Mouse (Mus musculus): ENCODE results near the gene Mavs. TPM values are rescaled to one million over a fixed set of nuclear protein-coding genes. Genes with fewer than 3 reads are reported as not detected.

Mavs gene
- 16.3 and 18.1 TPM in 2 replicates for polyA plus RNA-seq (2016; fragmentation: Nextera tagmentation; extraction: Ambion mirVana)

DNA sequence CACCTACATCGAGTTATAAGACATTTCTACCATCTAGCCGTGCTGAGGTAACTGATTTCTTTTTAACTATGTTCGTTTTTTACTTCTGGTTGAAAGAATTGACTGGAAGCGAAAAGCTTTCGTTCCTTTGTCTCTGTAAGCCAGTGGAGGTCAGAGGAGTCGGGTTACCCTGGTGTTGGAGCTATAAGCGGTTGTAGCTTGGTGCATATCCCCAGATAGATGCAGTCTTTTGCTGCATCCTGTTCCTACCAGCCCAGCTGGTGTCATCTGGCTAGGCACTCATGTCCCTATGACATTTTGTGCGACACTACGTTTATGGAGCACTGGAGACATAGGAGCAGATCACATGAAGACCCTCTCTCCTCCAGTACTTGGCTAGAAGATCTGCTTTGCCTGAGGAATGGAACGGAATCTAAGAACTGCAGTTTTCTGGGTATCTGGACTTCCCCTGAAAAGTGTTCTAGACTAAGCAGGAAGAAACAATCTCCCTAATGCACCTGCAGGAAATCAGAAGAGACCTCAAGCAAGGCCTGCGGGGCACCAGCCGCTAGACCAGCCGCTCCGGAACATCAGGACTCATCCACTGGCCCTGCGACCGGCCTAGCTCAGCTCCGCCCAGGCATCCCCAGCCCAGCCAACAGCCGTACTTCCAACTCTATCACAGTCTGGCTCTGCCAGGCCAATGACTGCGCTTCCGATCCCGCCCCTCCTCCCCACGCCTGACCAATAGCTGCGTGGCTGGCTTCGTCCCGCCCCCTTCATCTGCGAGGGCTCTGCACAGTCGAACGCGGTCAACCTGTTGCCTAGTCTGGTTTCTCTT is at the start of gene Mavs:
TSS of gene Mavs (plus strand) at position 757 of the 820 bp plus-strand sequence.
- peak; percentile 100 for ATAC-seq (ENCODE audit: insufficient number of reproducible peaks, insufficient read depth, low FRiP score, low TSS enrichment)
- peak within 1 kb of the TSS; percentile 77 for H3K9ac ChIP-seq

DNA sequence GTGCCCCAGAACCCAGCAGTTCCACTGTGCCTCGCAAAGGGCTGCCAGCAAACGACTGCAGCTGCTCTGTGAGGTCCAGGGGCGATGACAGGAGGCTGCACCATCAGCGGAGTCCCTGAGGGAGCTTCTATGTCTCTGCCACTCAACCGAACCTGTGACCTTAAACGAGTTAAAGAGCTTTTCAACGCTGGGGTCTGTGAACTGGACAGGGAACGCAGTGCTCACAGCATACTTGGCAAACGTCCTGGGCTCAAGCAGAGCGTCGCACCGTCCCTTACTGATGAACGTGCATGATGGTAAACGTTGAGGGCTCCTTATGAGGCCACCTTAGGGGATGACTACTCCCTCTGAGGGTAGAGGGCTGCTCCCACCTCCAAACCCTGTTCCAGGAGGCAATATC is 47.5 kb upstream of the Mavs start:
- peak overlapping the region; percentile 71 for H3K9ac ChIP-seq
- peak overlapping the region; percentile 12; the same call in 1 of the 2 replicates for H3K27ac ChIP-seq
- peaks cover 35% of the 10 kb centered on the region for H3K4me1 ChIP-seq
- peaks cover 6% of the 10 kb centered on the region; the same call in 1 of the 2 replicates for H3K36me3 ChIP-seq
- ATAC-seq (ENCODE audit: insufficient number of reproducible peaks, insufficient read depth, low FRiP score, low TSS enrichment): peak; percentile 37; the same call in 1 of the 2 replicates
- 2% methylated on average over 14 of the region's 14 CpGs for WGBS
- H3K4me3 ChIP-seq: peak overlapping the region; percentile 63
- H3K9me3 ChIP-seq: no peaks in the 10 kb centered on the region
- H3K27me3 ChIP-seq: 0 out of 2 replicates have a peak, but pooled peaks cover 4% of the 10 kb centered on the region
- H3K4me2 ChIP-seq (replicated peaks): peak overlapping the region; percentile 83

More for the DNA sequence above, at the start of gene Mavs:
- H3K4me2 ChIP-seq (replicated peaks): peak within 1 kb of the TSS; percentile 72
- H3K27me3 ChIP-seq: no peaks in the 10 kb centered on the region
- H3K4me1 ChIP-seq: peaks cover 23% of the 10 kb centered on the region
- peak within 1 kb of the TSS; percentile 57 for H3K4me3 ChIP-seq
- H3K9me3 ChIP-seq: no peaks in the 10 kb centered on the region
- WGBS: 10% methylated on average over 29 of the region's 29 CpGs
- H3K27ac ChIP-seq: peak within 1 kb of the TSS; percentile 66
- no peaks in the 10 kb centered on the region for H3K36me3 ChIP-seq

DNA sequence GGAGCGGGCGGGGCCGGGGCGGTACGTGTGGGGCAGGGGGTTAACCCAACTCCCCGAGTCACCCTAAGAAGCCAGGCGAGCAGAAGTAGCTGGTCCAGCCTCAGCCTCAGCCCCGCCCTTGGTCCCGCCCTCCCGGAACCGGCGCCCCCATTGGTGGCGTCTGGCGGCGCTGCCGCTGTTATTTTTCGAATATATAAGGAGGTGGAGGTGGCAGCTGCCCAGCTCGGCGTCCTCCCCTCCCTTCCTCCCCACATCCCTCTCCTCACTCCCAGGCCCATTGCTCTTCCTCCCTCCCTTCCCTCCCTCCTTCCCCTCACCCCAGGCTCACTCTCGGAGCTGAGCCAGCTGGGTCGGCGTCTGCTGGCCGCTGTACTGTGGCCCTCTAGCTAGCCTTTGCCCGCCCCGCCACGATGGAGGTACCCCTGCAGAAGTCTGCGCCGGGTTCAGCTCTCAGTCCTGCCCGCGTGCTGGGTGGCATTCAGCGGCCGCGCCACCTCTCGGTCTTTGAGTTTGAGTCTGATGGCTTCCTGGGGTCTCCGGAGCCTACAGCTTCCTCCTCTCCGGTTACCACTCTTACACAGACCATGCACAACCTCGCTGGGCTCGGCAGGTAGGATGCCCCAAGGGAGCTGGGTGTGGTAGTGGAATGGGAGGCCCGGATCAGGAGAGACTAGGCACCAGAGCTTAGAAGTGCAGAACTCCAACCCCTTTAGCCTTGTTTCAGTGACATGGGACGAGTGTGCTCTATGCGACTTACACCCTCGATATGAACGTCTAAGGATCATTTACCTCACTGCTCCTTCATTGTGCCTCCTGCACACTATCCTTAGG is 46.9 kb upstream of the Mavs start, which contains the start of the genes Cdc25b and Spef1:
TSS of gene Cdc25b (plus strand) at position 179 of the 831 bp plus-strand sequence.
TSS of gene Spef1 (minus strand) at position 512 of the 831 bp plus-strand sequence.
- Histone ChIP-seq H3K4me3 (peak within 1 kb of the TSS; percentile 63), H3K27me3 (0 out of 2 replicates have a peak, but pooled peaks cover 4% of the 10 kb centered on the region), H3K9ac (peak within 1 kb of the TSS; percentile 71), H3K4me1 (peaks cover 35% of the 10 kb centered on the region), H3K9me3 (no peaks in the 10 kb centered on the region), H3K27ac (peak within 1 kb of the TSS; percentile 77), H3K4me2 (replicated peaks) (peak within 1 kb of the TSS; percentile 83), H3K36me3 (peaks cover 12% of the 10 kb centered on the region; the same call in 1 of the 2 replicates)
- WGBS: under 1% methylated on average over 34 of the region's 43 CpGs
- peak; percentile 85 for ATAC-seq (ENCODE audit: insufficient number of reproducible peaks, insufficient read depth, low FRiP score, low TSS enrichment)

DNA sequence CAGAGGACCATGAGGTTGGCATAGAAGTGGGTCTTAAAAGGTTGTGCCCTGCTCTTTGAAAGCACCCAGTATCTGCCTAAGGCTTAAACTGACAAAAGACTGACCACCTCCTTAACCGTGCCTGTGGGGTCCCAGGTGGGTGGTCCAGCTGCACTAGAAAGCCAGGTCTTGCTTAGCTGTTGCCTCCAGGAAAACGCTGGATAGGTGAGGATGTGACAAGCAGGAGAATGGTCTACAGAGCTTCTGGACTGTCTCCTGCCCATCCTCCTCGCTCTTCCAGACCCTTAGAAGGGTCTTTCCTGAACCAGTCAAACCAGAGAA is 46.3 kb upstream of the Mavs start:
- WGBS: 20% methylated on average over 3 of the region's 3 CpGs
- Histone ChIP-seq H3K27me3 (0 out of 2 replicates have a peak, but pooled peaks cover 4% of the 10 kb centered on the region), H3K4me3 (peak overlapping the region; percentile 63), H3K4me1 (peaks cover 35% of the 10 kb centered on the region), H3K27ac (no peak overlapping the region), H3K9ac (peak overlapping the region; percentile 71; the same call in 1 of the 2 replicates), H3K9me3 (no peaks in the 10 kb centered on the region), H3K4me2 (replicated peaks) (peak overlapping the region; percentile 83), H3K36me3 (peaks cover 15% of the 10 kb centered on the region)
- ATAC-seq (ENCODE audit: insufficient number of reproducible peaks, insufficient read depth, low FRiP score, low TSS enrichment): no peak

DNA sequence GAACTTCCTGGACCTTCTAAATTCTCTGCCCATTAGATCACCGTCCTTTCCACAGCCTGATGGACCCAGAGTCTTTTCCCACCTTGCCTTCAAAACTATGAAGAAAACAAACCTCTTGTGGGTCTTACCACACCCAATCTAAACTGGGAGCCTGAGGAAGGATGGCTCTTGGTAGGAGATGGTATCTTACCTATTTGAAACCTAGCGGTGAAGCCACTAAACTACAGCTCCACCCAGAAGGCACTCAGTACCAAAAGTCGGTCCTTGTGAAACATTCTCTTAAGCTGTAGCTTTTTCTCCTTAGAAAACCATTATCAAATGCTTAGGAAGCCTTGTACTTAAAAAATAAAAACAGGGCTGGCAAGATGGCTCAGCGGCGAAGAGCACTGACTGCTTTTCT is 45.6 kb upstream of the Mavs start:
- ATAC-seq (ENCODE audit: insufficient number of reproducible peaks, insufficient read depth, low FRiP score, low TSS enrichment): no peak
- Histone ChIP-seq H3K36me3 (peaks cover 23% of the 10 kb centered on the region), H3K4me2 (replicated peaks) (peak overlapping the region; percentile 83), H3K9ac (no peak overlapping the region), H3K27ac (no peak overlapping the region), H3K4me3 (no peak overlapping the region), H3K27me3 (0 out of 2 replicates have a peak, but pooled peaks cover 4% of the 10 kb centered on the region), H3K9me3 (no peaks in the 10 kb centered on the region), H3K4me1 (peaks cover 35% of the 10 kb centered on the region)
- 94% methylated on average over 5 of the region's 5 CpGs for WGBS

DNA sequence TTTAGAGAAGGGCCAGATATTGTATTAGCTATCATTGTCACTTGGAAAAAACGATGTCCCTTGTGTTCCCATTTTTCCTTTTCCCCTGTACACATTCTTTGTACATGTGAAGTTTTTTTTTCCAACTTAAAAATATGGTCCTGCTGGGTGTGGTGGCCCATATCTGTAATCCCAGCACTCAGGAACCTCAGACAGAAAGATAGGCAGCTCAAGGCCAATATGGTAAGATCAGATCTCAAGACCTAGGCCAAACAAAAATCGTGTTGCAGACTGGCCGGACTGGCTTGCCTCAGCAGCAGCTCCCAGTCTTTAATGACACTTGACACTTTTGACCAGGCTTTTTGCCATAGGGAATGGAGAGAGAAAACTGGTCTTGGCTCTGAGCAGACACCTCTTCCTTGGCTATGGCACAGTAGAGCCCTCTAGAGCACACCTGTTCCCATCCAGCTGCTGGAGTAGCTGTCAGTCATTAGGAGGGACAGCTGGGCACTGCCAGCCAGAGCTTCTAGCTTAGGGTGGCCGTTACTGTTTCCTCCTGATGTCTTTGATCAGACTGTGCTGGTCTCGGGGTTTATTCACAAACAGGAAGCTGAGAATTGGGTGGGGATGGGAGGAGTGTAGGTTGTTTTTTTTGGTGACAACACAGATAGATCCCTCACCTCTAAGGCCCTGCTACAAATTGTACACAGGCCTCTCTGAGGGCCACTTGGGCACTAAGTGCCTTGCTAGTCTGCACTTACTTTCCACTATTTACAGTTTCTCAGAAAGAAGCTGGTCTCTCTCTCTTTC is 44.1 kb upstream of the Mavs start:
- ATAC-seq (ENCODE audit: insufficient number of reproducible peaks, insufficient read depth, low FRiP score, low TSS enrichment): no peak
- peaks cover 35% of the 10 kb centered on the region for H3K4me1 ChIP-seq
- H3K36me3 ChIP-seq: peaks cover 37% of the 10 kb centered on the region
- H3K27me3 ChIP-seq: 0 out of 2 replicates have a peak, but pooled peaks cover 4% of the 10 kb centered on the region
- whole genome bisulfite sequencing: 46% methylated on average over 5 of the region's 5 CpGs
- H3K27ac ChIP-seq: peak overlapping the region; percentile 69
- peak overlapping the region; percentile 3; the same call in 1 of the 2 replicates for H3K4me2 ChIP-seq (replicated peaks)
- no peaks in the 10 kb centered on the region for H3K9me3 ChIP-seq
- no peak overlapping the region for H3K9ac ChIP-seq
- H3K4me3 ChIP-seq: no peak overlapping the region

DNA sequence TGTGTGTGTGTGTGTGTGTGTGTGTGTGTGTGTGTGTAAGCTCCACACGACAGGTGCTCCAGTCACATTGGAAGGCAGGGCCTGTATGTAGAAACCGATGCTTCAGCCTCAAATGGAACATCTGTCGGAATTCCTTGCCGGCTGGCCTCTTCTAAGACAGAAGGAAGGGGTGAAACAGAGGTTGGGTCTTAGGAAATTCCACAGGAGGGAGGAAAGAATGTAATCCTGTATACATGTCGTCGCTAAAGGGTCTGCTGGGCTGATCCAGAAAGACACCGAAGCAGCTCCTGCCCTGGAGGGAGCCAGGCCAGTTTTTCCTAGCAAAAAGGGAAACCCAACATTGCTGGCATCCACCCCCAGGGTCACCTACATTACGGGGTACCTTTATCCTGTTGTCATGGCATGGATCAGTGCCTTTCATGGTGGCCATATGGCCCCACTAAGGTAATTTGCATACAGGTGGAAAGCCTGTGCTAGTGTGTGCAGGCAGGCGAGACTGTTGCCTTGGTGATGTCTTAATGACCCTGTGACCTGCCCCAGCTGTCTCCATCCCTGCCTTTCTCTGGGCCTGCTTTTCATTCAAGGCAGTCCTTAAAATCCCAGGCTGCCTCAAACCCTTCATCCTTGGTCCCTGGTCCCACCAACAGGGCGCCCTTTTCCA is 43.4 kb upstream of the Mavs start:
- WGBS: 27% methylated on average over 10 of the region's 10 CpGs
- H3K27ac ChIP-seq: peak overlapping the region; percentile 69
- H3K36me3 ChIP-seq: peaks cover 44% of the 10 kb centered on the region
- peaks cover 35% of the 10 kb centered on the region for H3K4me1 ChIP-seq
- no peak overlapping the region for H3K4me3 ChIP-seq
- no peaks in the 10 kb centered on the region for H3K9me3 ChIP-seq
- ATAC-seq (ENCODE audit: insufficient number of reproducible peaks, insufficient read depth, low FRiP score, low TSS enrichment): peak; percentile 30; the same call in 1 of the 2 replicates
- H3K4me2 ChIP-seq (replicated peaks): no peak overlapping the region; the same call in 1 of the 2 replicates
- 0 out of 2 replicates have a peak, but pooled peaks cover 4% of the 10 kb centered on the region for H3K27me3 ChIP-seq
- H3K9ac ChIP-seq: no peak overlapping the region

DNA sequence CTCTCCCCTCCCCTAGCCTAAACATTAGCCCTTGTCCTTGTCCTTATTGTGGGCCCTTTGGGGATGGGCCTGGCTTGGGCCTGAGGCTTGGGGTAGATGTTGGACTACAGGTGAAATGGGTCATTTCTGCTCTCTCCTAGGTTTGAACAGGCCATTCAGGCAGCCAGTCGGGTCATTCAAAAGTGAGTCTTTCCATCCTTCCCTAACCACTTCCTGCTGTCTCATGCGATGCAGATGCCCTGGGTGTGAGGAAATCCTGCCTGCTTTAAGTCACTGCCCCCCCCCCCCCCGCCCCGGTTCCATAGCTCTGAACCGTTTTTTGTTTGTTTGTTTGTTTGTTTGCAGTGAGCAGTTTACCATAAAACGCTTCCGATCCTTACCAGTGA is 42.9 kb upstream of the Mavs start:
- no peak for ATAC-seq (ENCODE audit: insufficient number of reproducible peaks, insufficient read depth, low FRiP score, low TSS enrichment)
- Histone ChIP-seq H3K4me2 (replicated peaks) (no peak overlapping the region), H3K36me3 (peaks cover 46% of the 10 kb centered on the region), H3K27me3 (no peaks in the 10 kb centered on the region), H3K9ac (no peak overlapping the region), H3K4me3 (no peak overlapping the region), H3K27ac (no peak overlapping the region), H3K9me3 (no peaks in the 10 kb centered on the region), H3K4me1 (peaks cover 35% of the 10 kb centered on the region)
- 67% methylated on average over 7 of the region's 7 CpGs for WGBS

DNA sequence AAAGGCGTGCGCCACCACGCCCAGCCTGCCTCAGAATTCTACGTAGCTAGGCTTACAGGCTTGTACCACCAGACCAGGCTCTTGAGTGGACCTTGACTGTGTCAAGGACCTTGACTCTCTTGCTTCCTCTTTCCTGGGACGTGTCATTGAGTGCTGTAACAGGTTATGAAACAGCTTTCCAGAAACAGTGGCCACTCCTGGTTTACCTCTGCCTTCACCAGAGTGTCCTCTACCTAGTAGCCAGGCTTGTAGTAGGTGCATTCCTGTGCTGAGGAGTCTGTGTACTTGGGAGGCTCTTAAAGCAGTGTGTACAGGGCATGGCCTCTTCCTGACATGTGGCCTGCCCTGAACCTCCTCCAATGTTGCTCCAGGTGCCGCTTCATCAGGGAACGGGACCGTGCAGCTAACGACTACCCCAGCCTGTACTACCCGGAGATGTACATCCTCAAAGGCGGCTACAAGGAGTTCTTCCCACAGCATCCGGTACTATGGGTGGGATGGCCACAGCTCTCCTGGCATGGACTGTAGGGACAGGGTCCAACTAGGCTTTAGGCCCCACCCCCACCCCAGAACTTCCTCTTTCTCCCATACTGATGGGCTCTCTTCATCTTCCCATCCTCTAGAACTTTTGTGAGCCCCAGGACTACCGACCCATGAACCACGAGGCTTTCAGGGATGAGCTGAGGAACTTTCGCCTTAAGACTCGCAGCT is 37.1 kb upstream of the Mavs start:
- no peak overlapping the region for H3K27ac ChIP-seq
- peaks cover 54% of the 10 kb centered on the region for H3K36me3 ChIP-seq
- H3K27me3 ChIP-seq: no peaks in the 10 kb centered on the region
- no peak overlapping the region for H3K4me2 ChIP-seq (replicated peaks)
- WGBS: 92% methylated on average over 16 of the region's 16 CpGs
- H3K9me3 ChIP-seq: no peaks in the 10 kb centered on the region
- H3K4me3 ChIP-seq: no peak overlapping the region
- no peak overlapping the region for H3K9ac ChIP-seq
- no peak for ATAC-seq (ENCODE audit: insufficient number of reproducible peaks, insufficient read depth, low FRiP score, low TSS enrichment)
- H3K4me1 ChIP-seq: no peaks in the 10 kb centered on the region

DNA sequence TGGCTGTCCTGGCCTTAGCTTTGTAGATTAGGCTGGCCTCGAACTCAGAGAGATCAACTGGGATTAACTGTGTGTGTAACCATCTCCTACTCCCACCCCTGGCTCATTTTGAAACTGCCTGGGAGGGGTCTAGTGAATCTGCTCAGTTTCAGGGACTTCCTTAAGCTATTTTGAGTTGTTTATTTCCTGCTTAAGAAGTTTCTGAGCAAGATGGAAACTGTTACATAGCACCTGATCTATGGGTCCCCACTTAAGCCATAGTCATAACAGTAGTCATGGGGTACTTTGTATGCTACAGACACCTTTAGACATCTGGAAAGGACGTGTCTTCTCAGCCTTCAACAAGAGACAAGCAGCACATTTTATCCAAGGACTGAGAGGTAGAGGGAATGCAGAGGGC is 33.2 kb upstream of the Mavs start:
- H3K4me2 ChIP-seq (replicated peaks): no peak overlapping the region
- no peak overlapping the region for H3K27ac ChIP-seq
- no peaks in the 10 kb centered on the region for H3K27me3 ChIP-seq
- H3K4me3 ChIP-seq: no peak overlapping the region
- no peaks in the 10 kb centered on the region for H3K9me3 ChIP-seq
- 74% methylated on average over 2 of the region's 2 CpGs for WGBS
- peaks cover 8% of the 10 kb centered on the region; the same call in 1 of the 2 replicates for H3K4me1 ChIP-seq
- no peak for ATAC-seq (ENCODE audit: insufficient number of reproducible peaks, insufficient read depth, low FRiP score, low TSS enrichment)
- peaks cover 18% of the 10 kb centered on the region for H3K36me3 ChIP-seq
- no peak overlapping the region for H3K9ac ChIP-seq
